8 mouse cellular contexts compared by ENCODE assay signal in the genomic region with DNA sequence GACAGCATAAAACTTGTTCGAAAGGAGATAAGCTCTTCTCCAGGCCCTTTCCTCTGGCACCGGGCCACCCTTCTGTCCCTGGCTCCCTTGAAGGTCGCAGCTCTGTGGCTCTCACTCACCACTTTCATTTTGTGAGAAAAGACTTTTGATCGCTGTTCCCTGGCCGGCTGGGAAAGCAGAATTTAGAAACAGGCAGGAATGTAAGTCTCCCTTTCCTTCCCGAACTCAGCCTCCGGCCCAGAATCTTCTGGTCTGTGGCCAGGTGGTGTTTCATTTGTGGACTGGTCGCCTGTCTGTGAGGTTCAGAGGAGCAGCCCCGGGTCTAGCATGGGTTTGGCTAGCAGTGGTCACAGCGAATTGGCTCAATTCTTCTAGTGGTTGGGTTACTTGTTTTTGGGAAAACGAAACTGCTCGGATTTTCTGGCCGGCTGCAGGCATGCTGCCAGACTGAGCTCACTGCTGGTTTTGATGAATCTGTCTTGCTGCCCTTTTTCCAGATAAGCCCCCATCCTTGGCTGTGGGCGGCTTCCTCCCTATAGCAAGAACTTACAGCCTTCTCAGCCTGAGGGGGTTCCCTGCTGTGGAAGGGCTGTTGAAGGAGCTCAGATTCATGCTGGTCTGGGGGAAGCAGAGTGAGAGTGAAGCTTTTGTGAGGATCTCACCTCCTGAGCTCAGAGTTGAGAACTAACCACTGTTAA. TPM values are rescaled to one million over a fixed set of nuclear protein-coding genes. Genes with fewer than 3 reads are reported as not detected.
DNase-seq lines count a peak whose midpoint lies in the region; ATAC-seq and TF ChIP-seq lines count a peak whose summit lies in the region.

TSS of gene Slfn9 (minus strand) at position 362 of the 698 bp plus-strand sequence.

- H3K9ac ChIP-seq in embryonic facial prominence, embryonic 12.5 days: peak within 1 kb of the TSS; percentile 45
- peak within 1 kb of the TSS; percentile 72 for H3K9ac ChIP-seq in heart, embryonic 11.5 days (ENCODE audit: low read depth, low read length)
- H3K9ac ChIP-seq in liver, embryonic 13.5 days: peak within 1 kb of the TSS; percentile 63

- peak; percentile 25 for ATAC-seq in activated CD4-positive, CD25-positive, alpha-beta regulatory T cell, adult 4 months
- ATAC-seq in embryonic facial prominence, embryonic 12.5 days (ENCODE audit: insufficient number of reproducible peaks, insufficient read depth, low FRiP score, low TSS enrichment): no peak
- ATAC-seq in heart, embryonic 11.5 days (replicated peaks; ENCODE audit: insufficient number of reproducible peaks, low FRiP score, low TSS enrichment): no peak
- ATAC-seq in liver, embryonic 13.5 days (ENCODE audit: low read depth): peak; percentile 51; the same call in 1 of the 2 replicates

- H3K9me3 ChIP-seq in embryonic facial prominence, embryonic 12.5 days: no peaks in the 10 kb centered on the region
- no peaks in the 10 kb centered on the region for H3K9me3 ChIP-seq in heart, embryonic 11.5 days (replicated peaks; ENCODE audit: control insufficient read depth, low read length)
- H3K9me3 ChIP-seq in liver, embryonic 13.5 days (replicated peaks): no peaks in the 10 kb centered on the region

- H3ac ChIP-seq in myocyte (ENCODE audit: control insufficient read depth, insufficient read length): no peak within 1 kb of the TSS

- peak within 1 kb of the TSS; percentile 38 for H3K4me3 ChIP-seq in embryonic facial prominence, embryonic 12.5 days
- peak within 1 kb of the TSS; percentile 52 for H3K4me3 ChIP-seq in heart, embryonic 11.5 days (ENCODE audit: low read depth, low read length)
- H3K4me3 ChIP-seq in liver, embryonic 13.5 days (replicated peaks): peak within 1 kb of the TSS; percentile 63
- H3K4me3 ChIP-seq in myocyte: peak within 1 kb of the TSS; percentile 28

- 0 out of 2 replicates have a peak within 1 kb of the TSS, but pooled peaks have one; percentile 46 for H3K27ac ChIP-seq in embryonic facial prominence, embryonic 12.5 days
- H3K27ac ChIP-seq in heart, embryonic 11.5 days (ENCODE audit: low read depth, low read length): peak within 1 kb of the TSS; percentile 55; the same call in 1 of the 2 replicates
- H3K27ac ChIP-seq in liver, embryonic 13.5 days: 0 out of 2 replicates have a peak within 1 kb of the TSS, but pooled peaks have one; percentile 34

- no peak for TF ChIP-seq POLR2A in myocyte (IDR thresholded peaks at IDR 0.05; ENCODE audit: insufficient read length, low read depth)

- no peaks in the 10 kb centered on the region for H3K27me3 ChIP-seq in embryonic facial prominence, embryonic 12.5 days
- no peaks in the 10 kb centered on the region for H3K27me3 ChIP-seq in heart, embryonic 11.5 days (ENCODE audit: control insufficient read depth, insufficient read depth, low read length)
- H3K27me3 ChIP-seq in liver, embryonic 13.5 days: no peaks in the 10 kb centered on the region
- H3K27me3 ChIP-seq in myocyte (ENCODE audit: control insufficient read depth, insufficient read depth, insufficient read length): no peaks in the 10 kb centered on the region

- 0 out of 2 replicates have a peak, but pooled peaks cover 3% of the 10 kb centered on the region for H3K36me3 ChIP-seq in embryonic facial prominence, embryonic 12.5 days
- H3K36me3 ChIP-seq in heart, embryonic 11.5 days (ENCODE audit: control insufficient read depth, insufficient read depth, low read length): no peaks in the 10 kb centered on the region
- H3K36me3 ChIP-seq in liver, embryonic 13.5 days: peaks cover 11% of the 10 kb centered on the region; the same call in 1 of the 2 replicates
- H3K36me3 ChIP-seq in myocyte (ENCODE audit: control insufficient read depth, insufficient read depth): no peaks in the 10 kb centered on the region

- peak; percentile 17 to 23 for DNase-seq in B cell, adult 2 months
- DNase-seq in kidney, adult 9 months: peak; percentile 28
- no peak for DNase-seq in liver, embryonic 13.5 days
- peak; percentile 16 for DNase-seq in testis, postnatal 14 days (ENCODE audit: low spot score)

- no peaks in the 10 kb centered on the region for H3K79me2 ChIP-seq in myocyte (ENCODE audit: control insufficient read depth, insufficient read depth)

- H3K4me1 ChIP-seq in embryonic facial prominence, embryonic 12.5 days: 0 out of 2 replicates have a peak, but pooled peaks cover 5% of the 10 kb centered on the region
- 0 out of 2 replicates have a peak, but pooled peaks cover 2% of the 10 kb centered on the region for H3K4me1 ChIP-seq in heart, embryonic 11.5 days (ENCODE audit: control insufficient read depth, insufficient read depth, low read length)
- H3K4me1 ChIP-seq in liver, embryonic 13.5 days (replicated peaks): peaks cover 20% of the 10 kb centered on the region

- H3K4me2 ChIP-seq in embryonic facial prominence, embryonic 12.5 days (replicated peaks): peak within 1 kb of the TSS; percentile 79
- H3K4me2 ChIP-seq in heart, embryonic 11.5 days: peak within 1 kb of the TSS; percentile 71
- peak within 1 kb of the TSS; percentile 72 for H3K4me2 ChIP-seq in liver, embryonic 13.5 days
- peak within 1 kb of the TSS; percentile 78 for H3K4me2 ChIP-seq in myocyte (ENCODE audit: low read depth)

- WGBS in embryonic facial prominence, embryonic 12.5 days: 7% methylated on average over 14 of the region's 14 CpGs
- 4% methylated on average over 14 of the region's 14 CpGs for WGBS in heart, embryonic 11.5 days (ENCODE audit: insufficient replicate concordance)
- WGBS in liver, embryonic 13.5 days (ENCODE audit: insufficient replicate concordance): 7% methylated on average over 14 of the region's 14 CpGs

TF ChIP-seq in myocyte, 11 proteins besides CTCF, POLR2A, EP300 and RAD21:
- no peak for TF ChIP-seq REST (IDR thresholded peaks at IDR 0.05; ENCODE audit: insufficient read depth, insufficient read length)
- no peak for TF ChIP-seq MAX (IDR thresholded peaks at IDR 0.05; ENCODE audit: low read depth)
- TF ChIP-seq CEBPB (IDR thresholded peaks at IDR 0.05; ENCODE audit: insufficient read depth, poor library complexity, severe bottlenecking): no peak
- no peak for TF ChIP-seq USF1 (IDR thresholded peaks at IDR 0.05; ENCODE audit: low read depth)

RNA-seq across cellular contexts. Expression of gene Slfn9, which starts in this region (rescaled TPM):
- 10 to 100 TPM; 16.2 to 24.2 TPM for polyA plus RNA-seq in activated CD4-positive, CD25-positive, alpha-beta regulatory T cell, adult 4 months (2017; shearing (Covaris generic))
- polyA plus RNA-seq in embryonic facial prominence, embryonic 12.5 days (2016; fragmentation: Nextera tagmentation; extraction: Ambion mirVana): 18.1 and 19.2 TPM in 2 replicates
- polyA plus RNA-seq in heart, embryonic 11.5 days (2014; fragmentation: Nextera tagmentation; extraction: Ambion mirVana): 14.1 and 16.6 TPM in 2 replicates
- 5.5 and 8.3 TPM in 2 replicates for polyA plus RNA-seq in liver, embryonic 13.5 days (2015; fragmentation: Nextera tagmentation; extraction: Ambion mirVana)
- 0.22 TPM for polyA plus RNA-seq in myocyte (2012; fragmentation: generic; extraction: Trizol)

Comparison
In these comparisons a context has a peak if more than half of its experiments do, and no peak if none do; other contexts are left out.
1. ATAC-seq: peak in activated CD4-positive, CD25-positive, alpha-beta regulatory T cell, adult 4 months (single experiment) and liver, embryonic 13.5 days (single experiment); none in embryonic facial prominence, embryonic 12.5 days (single experiment) and heart, embryonic 11.5 days (single experiment).
2. Peak in every context shown above with its lines, with median percentiles within 50 percentile points of each other: H3K27ac ChIP-seq, H3K4me2 ChIP-seq, H3K4me3 ChIP-seq and H3K9ac ChIP-seq.